Mouse (Mus musculus) urinary bladder, adult 18-20 months (tissue): ENCODE measurements around the gene Eif3k.

Experiments used
- DNase-seq, 2 experiments: peaks; one replicate each; pipeline ENCODE4 v3.0.0; 2022; ENCODE audit warnings: low spot score in 2 of 2, mixed read lengths in 2 of 2

The Eif3k gene

GRCm38 (mm10) chr7:28959505-28960045 lies 22.1 kb downstream of the Eif3k start:
- DNase-seq = peak in 1 of 2 experiments; percentile 44

GRCm38 (mm10) chr7:28958770-28959169 lies 22.9 kb downstream of the Eif3k start:
- no peak for DNase-seq

- DNase-seq = no peak
Measured at GRCm38 (mm10) chr7:28957997-28958725, 23.5 kb downstream of the Eif3k start.

GRCm38 (mm10) chr7:28957286-28957685 lies 24.4 kb downstream of the Eif3k start:
- no peak for DNase-seq

- DNase-seq = no peak
Measured at GRCm38 (mm10) chr7:28956270-28956669, 25.4 kb downstream of the Eif3k start.

GRCm38 (mm10) chr7:28955295-28955897 lies 26.3 kb downstream of the Eif3k start:
- DNase-seq = no peak

- DNase-seq = no peak
Measured at GRCm38 (mm10) chr7:28954773-28955172, 26.9 kb downstream of the Eif3k start.

- DNase-seq = no peak
Measured at GRCm38 (mm10) chr7:28953476-28954376, 27.9 kb downstream of the Eif3k start.

GRCm38 (mm10) chr7:28952786-28953185 lies 28.9 kb downstream of the Eif3k start:
- DNase-seq = peak in 1 of 2 experiments; percentile 44

GRCm38 (mm10) chr7:28951764-28952163 lies 29.9 kb downstream of the Eif3k start:
- no peak for DNase-seq

- DNase-seq = no peak
Measured at GRCm38 (mm10) chr7:28950346-28951037, 31.2 kb downstream of the Eif3k start.

- DNase-seq = no peak
Measured at GRCm38 (mm10) chr7:28949298-28949697, 32.4 kb downstream of the Eif3k start.

- DNase-seq = no peak
Measured at GRCm38 (mm10) chr7:28948746-28949145, 32.9 kb downstream of the Eif3k start.

- DNase-seq = no peak
Measured at GRCm38 (mm10) chr7:28946271-28946610, 35.4 kb downstream of the Eif3k start.

- DNase-seq = no peak
Measured at GRCm38 (mm10) chr7:28945416-28946270, 36.0 kb downstream of the Eif3k start.

- DNase-seq = no peak
Measured at GRCm38 (mm10) chr7:28944756-28945415, 36.8 kb downstream of the Eif3k start.

- DNase-seq = no peak
Measured at GRCm38 (mm10) chr7:28943451-28944180, 38.0 kb downstream of the Eif3k start.

- no peak for DNase-seq
Measured at GRCm38 (mm10) chr7:28941542-28941941, 40.1 kb downstream of the Eif3k start.

GRCm38 (mm10) chr7:28941129-28941528 lies 40.5 kb downstream of the Eif3k start:
- no peak for DNase-seq
